Mouse (Mus musculus): Measurements from ENCODE around the gene Itgb4. TPM values are rescaled to one million over a fixed set of nuclear protein-coding genes. Genes with fewer than 3 reads are reported as not detected.

The Itgb4 gene
- total and polyA plus RNA-seq, 3 experiments: 0.69 to 0.85 TPM; not detected in 1

- Histone ChIP-seq H3K9ac (ENCODE audit: control insufficient read depth, low read depth, low read length, poor library complexity, severe bottlenecking) (no peak overlapping the region), H3K4me1 (ENCODE audit: control insufficient read depth in 1 of 2, insufficient read depth in 2 of 2, low read length in 2 of 2) (peaks cover 7 to 23% of the 10 kb centered on the region in 2 experiments), H3K79me2 (ENCODE audit: control insufficient read depth, insufficient read depth, low read length, poor library complexity) (peaks cover 13% of the 10 kb centered on the region), H3K9me3 (replicated peaks; ENCODE audit: insufficient read depth, low read length) (no peaks in the 10 kb centered on the region), H3K27ac (ENCODE audit: control insufficient read depth, low read depth, low read length) (no peak overlapping the region), H3K36me3 (ENCODE audit: control insufficient read depth in 1 of 2, insufficient read depth in 2 of 2, low read length in 2 of 2) (peaks cover 0 to 17% of the 10 kb centered on the region in 2 experiments; a peak in 2 of 4 replicates), H3K27me3 (ENCODE audit: control insufficient read depth in 1 of 2, insufficient read depth in 2 of 2, low read length in 2 of 2) (no peaks in the 10 kb centered on the region), H3K4me3 (ENCODE audit: control insufficient read depth in 1 of 2, insufficient read depth in 1 of 2, low read depth in 2 of 2, low read length in 2 of 2) (no peak overlapping the region)
- no peak for DNase-seq (ENCODE audit: low read depth, low spot score)
- TF ChIP-seq RCOR1 (IDR thresholded peaks at IDR 0.05; ENCODE audit: low read depth, low read length): no peak
- no peak for TF ChIP-seq UBTF (IDR thresholded peaks at IDR 0.05; ENCODE audit: borderline replicate concordance, insufficient read depth, low read depth, low read length)
- no peak for TF ChIP-seq CHD1 (IDR thresholded peaks at IDR 0.05; ENCODE audit: low read depth, low read length)
- no peak for TF ChIP-seq USF2 (IDR thresholded peaks at IDR 0.05; ENCODE audit: borderline replicate concordance in 1 of 2, insufficient read depth in 1 of 2, low read depth in 1 of 2, low read length in 2 of 2)
- no peak for TF ChIP-seq ZKSCAN1 (IDR thresholded peaks at IDR 0.05; ENCODE audit: low read depth, low read length)
- no peak for TF ChIP-seq GABPA (IDR thresholded peaks at IDR 0.05; ENCODE audit: low read depth, low read length)
- TF ChIP-seq SMC3 (IDR thresholded peaks at IDR 0.05; ENCODE audit: low read depth, low read length): no peak
- TF ChIP-seq TBP (IDR thresholded peaks at IDR 0.05; ENCODE audit: low read depth, low read length): no peak
- TF ChIP-seq MAX (IDR thresholded peaks at IDR 0.05; ENCODE audit: low read length): no peak
- TF ChIP-seq JUND (IDR thresholded peaks at IDR 0.05; ENCODE audit: low read depth, low read length): no peak
- no peak for TF ChIP-seq CTCF (IDR thresholded peaks at IDR 0.05 in 2 of 3, conservative IDR thresholded peaks at IDR 0.05 in 1 of 3; ENCODE audit: control insufficient read depth in 1 of 3, insufficient read depth in 1 of 3, low read depth in 2 of 3, low read length in 3 of 3, poor library complexity in 1 of 3, severe bottlenecking in 1 of 3)
- no peak for TF ChIP-seq USF1 (IDR thresholded peaks at IDR 0.05; ENCODE audit: low read depth, low read length)
- no peak for TF ChIP-seq MXI1 (IDR thresholded peaks at IDR 0.05; ENCODE audit: low read depth, low read length)
- no peak for TF ChIP-seq KAT2A (conservative IDR thresholded peaks at IDR 0.05; ENCODE audit: low read depth, low read length)
- TF ChIP-seq SIN3A (IDR thresholded peaks at IDR 0.05; ENCODE audit: low read length): no peak
- no peak for TF ChIP-seq NRF1 (IDR thresholded peaks at IDR 0.05; ENCODE audit: insufficient read depth, low read depth, low read length, poor library complexity, severe bottlenecking)
- TF ChIP-seq BHLHE40 (IDR thresholded peaks at IDR 0.05; ENCODE audit: borderline replicate concordance, low read depth, low read length): no peak
- no peak for TF ChIP-seq MAFK (IDR thresholded peaks at IDR 0.05; ENCODE audit: borderline replicate concordance, low read depth, low read length)
Observed at GRCm38 (mm10) chr11:116008832-116009375, 34.4 kb downstream of the Itgb4 start.

GRCm38 (mm10) chr11:116009661-116010060, 35.2 kb downstream of the Itgb4 start:
- Histone ChIP-seq H3K4me1 (ENCODE audit: control insufficient read depth in 1 of 2, insufficient read depth in 2 of 2, low read length in 2 of 2) (peaks cover 3 to 19% of the 10 kb centered on the region in 2 experiments; a peak in 3 of 4 replicates), H3K9ac (ENCODE audit: control insufficient read depth, low read depth, low read length, poor library complexity, severe bottlenecking) (no peak overlapping the region), H3K27ac (ENCODE audit: control insufficient read depth, low read depth, low read length) (no peak overlapping the region), H3K9me3 (replicated peaks; ENCODE audit: insufficient read depth, low read length) (no peaks in the 10 kb centered on the region), H3K79me2 (ENCODE audit: control insufficient read depth, insufficient read depth, low read length, poor library complexity) (peaks cover 13% of the 10 kb centered on the region), H3K36me3 (ENCODE audit: control insufficient read depth in 1 of 2, insufficient read depth in 2 of 2, low read length in 2 of 2) (peaks cover 0 to 13% of the 10 kb centered on the region in 2 experiments; a peak in 2 of 4 replicates), H3K4me3 (ENCODE audit: control insufficient read depth in 1 of 2, insufficient read depth in 1 of 2, low read depth in 2 of 2, low read length in 2 of 2) (no peak overlapping the region), H3K27me3 (ENCODE audit: control insufficient read depth in 1 of 2, insufficient read depth in 2 of 2, low read length in 2 of 2) (no peaks in the 10 kb centered on the region)
- no peak for DNase-seq (ENCODE audit: low read depth, low spot score)
- TF ChIP-seq ETS1 (IDR thresholded peaks at IDR 0.05; ENCODE audit: low read depth, low read length) (no peak), E2F4 (IDR thresholded peaks at IDR 0.05; ENCODE audit: borderline replicate concordance, low read depth, low read length) (no peak), RCOR1 (IDR thresholded peaks at IDR 0.05; ENCODE audit: low read depth, low read length) (no peak), KAT2A (conservative IDR thresholded peaks at IDR 0.05; ENCODE audit: low read depth, low read length) (no peak), ZNF384 (IDR thresholded peaks at IDR 0.05; ENCODE audit: low read depth, low read length) (no peak), UBTF (IDR thresholded peaks at IDR 0.05; ENCODE audit: borderline replicate concordance, insufficient read depth, low read depth, low read length) (no peak), MAZ (IDR thresholded peaks at IDR 0.05; ENCODE audit: low read depth, low read length) (no peak), MAX (IDR thresholded peaks at IDR 0.05; ENCODE audit: low read length) (no peak), CTCF (IDR thresholded peaks at IDR 0.05 in 2 of 3, conservative IDR thresholded peaks at IDR 0.05 in 1 of 3; ENCODE audit: control insufficient read depth in 1 of 3, insufficient read depth in 1 of 3, low read depth in 2 of 3, low read length in 3 of 3, poor library complexity in 1 of 3, severe bottlenecking in 1 of 3) (no peak), NELFE (IDR thresholded peaks at IDR 0.05; ENCODE audit: low read depth, low read length) (no peak), USF2 (IDR thresholded peaks at IDR 0.05; ENCODE audit: borderline replicate concordance in 1 of 2, insufficient read depth in 1 of 2, low read depth in 1 of 2, low read length in 2 of 2) (no peak)

All from MEL (cell line).